8 mouse cellular contexts compared by ENCODE assay signal in genomic region chr3:96262979-96263550, GRCm38 (mm10). TPM values are rescaled to one million over a fixed set of nuclear protein-coding genes. Genes with fewer than 3 reads are reported as not detected.
DNase-seq lines count a peak whose midpoint lies in the region; ATAC-seq and TF ChIP-seq lines count a peak whose summit lies in the region.

Gene Hist2h4, minus strand, starts transcription at chr3:96263311.

- H3K36me3 ChIP-seq in MEL (ENCODE audit: control insufficient read depth in 1 of 2, insufficient read depth in 2 of 2, low read length in 2 of 2), result peaks cover 0 to 52% of the 10 kb centered on the region in 2 experiments; a peak in 2 of 4 replicates
- H3K36me3 ChIP-seq in forebrain, embryonic 16.5 days (ENCODE audit: control insufficient read depth, insufficient read depth), result no peaks in the 10 kb centered on the region
- no peaks in the 10 kb centered on the region for H3K36me3 ChIP-seq in neural tube, embryonic 15.5 days

- H3K9ac ChIP-seq in MEL (ENCODE audit: control insufficient read depth, low read depth, low read length, poor library complexity, severe bottlenecking), result peak within 1 kb of the TSS; percentile 92
- peak within 1 kb of the TSS; percentile 83 for H3K9ac ChIP-seq in forebrain, embryonic 16.5 days (replicated peaks; ENCODE audit: low read depth, low read length)
- peak within 1 kb of the TSS; percentile 89 for H3K9ac ChIP-seq in neural tube, embryonic 15.5 days (replicated peaks)

- no peak for TF ChIP-seq RAD21 in MEL (IDR thresholded peaks at IDR 0.05; ENCODE audit: low read depth, low read length)

- peak; percentile 91 for ATAC-seq in forebrain, embryonic 16.5 days
- ATAC-seq in neural tube, embryonic 15.5 days (ENCODE audit: low FRiP score), result peak; percentile 91

- peak; percentile 100 for DNase-seq in MEL (ENCODE audit: low read depth, low spot score)
- peak; percentile 95 to 96 for DNase-seq in cerebellum, adult 18-20 months
- peak; percentile 95 to 97 for DNase-seq in heart, postnatal 36 days
- peak; percentile 97 to 98 for DNase-seq in layer of hippocampus, adult 2 months (ENCODE audit: low spot score in 2 of 2)
- peak; percentile 95 for DNase-seq in lung, adult 2 months
- peak; percentile 90 for DNase-seq in testis, postnatal 10 days (ENCODE audit: low spot score)

- peak in 1 of 3 experiments; percentile 53; a peak in 2 of 6 replicates for TF ChIP-seq CTCF in MEL (IDR thresholded peaks at IDR 0.05 in 2 of 3, conservative IDR thresholded peaks at IDR 0.05 in 1 of 3; ENCODE audit: control insufficient read depth in 1 of 3, insufficient read depth in 1 of 3, low read depth in 2 of 3, low read length in 3 of 3, poor library complexity in 1 of 3, severe bottlenecking in 1 of 3)
- peak; percentile 83 for TF ChIP-seq CTCF in layer of hippocampus, adult 2 months (conservative IDR thresholded peaks at IDR 0.05)
- 0 out of 2 replicates have a peak, but pooled peaks have one; percentile 5 for TF ChIP-seq CTCF in lung, adult 2 months (IDR thresholded peaks at IDR 0.05; ENCODE audit: insufficient read depth, low read length)

- H3K27me3 ChIP-seq in MEL (ENCODE audit: control insufficient read depth in 1 of 2, insufficient read depth in 2 of 2, low read length in 2 of 2), result no peaks in the 10 kb centered on the region
- no peaks in the 10 kb centered on the region for H3K27me3 ChIP-seq in forebrain, embryonic 16.5 days (replicated peaks; ENCODE audit: control insufficient read depth, insufficient read depth, low read length)
- no peaks in the 10 kb centered on the region for H3K27me3 ChIP-seq in neural tube, embryonic 15.5 days (replicated peaks)

- H3K9me3 ChIP-seq in MEL (replicated peaks; ENCODE audit: insufficient read depth, low read length), result no peaks in the 10 kb centered on the region
- H3K9me3 ChIP-seq in forebrain, embryonic 16.5 days (ENCODE audit: control insufficient read depth, low read length), result no peaks in the 10 kb centered on the region
- no peaks in the 10 kb centered on the region for H3K9me3 ChIP-seq in neural tube, embryonic 15.5 days (replicated peaks)

- H3K4me3 ChIP-seq in MEL (ENCODE audit: control insufficient read depth in 1 of 2, insufficient read depth in 1 of 2, low read depth in 2 of 2, low read length in 2 of 2), result peak within 1 kb of the TSS; percentile 12 to 75
- H3K4me3 ChIP-seq in forebrain, embryonic 16.5 days (replicated peaks; ENCODE audit: low read length), result peak within 1 kb of the TSS; percentile 69
- H3K4me3 ChIP-seq in layer of hippocampus, adult 2 months, result peak within 1 kb of the TSS; percentile 68
- peak within 1 kb of the TSS; percentile 99 for H3K4me3 ChIP-seq in lung, adult 2 months (replicated peaks; ENCODE audit: extremely low read depth, low read depth, low read length)
- peak within 1 kb of the TSS; percentile 66 for H3K4me3 ChIP-seq in neural tube, embryonic 15.5 days (replicated peaks)

- H3K27ac ChIP-seq in MEL (ENCODE audit: control insufficient read depth, low read depth, low read length), result peak within 1 kb of the TSS; percentile 99
- peak within 1 kb of the TSS; percentile 98 for H3K27ac ChIP-seq in forebrain, embryonic 16.5 days (ENCODE audit: low read length)
- H3K27ac ChIP-seq in layer of hippocampus, adult 2 months, result peak within 1 kb of the TSS; percentile 99
- H3K27ac ChIP-seq in neural tube, embryonic 15.5 days (replicated peaks), result peak within 1 kb of the TSS; percentile 99

- intact Hi-C loops in heart, postnatal 36 days (cut with DNase I), result loop anchor here (2.0 kb wide), 2 partner anchors 20 to 42 kb away; partner anchors contain the start of genes Hist2h2ac and Hist2h2be

- H3K79me2 ChIP-seq in MEL (ENCODE audit: control insufficient read depth, insufficient read depth, low read length, poor library complexity), result peaks cover 7% of the 10 kb centered on the region; the same call in 1 of the 2 replicates

- no peak for TF ChIP-seq EP300 in MEL (IDR thresholded peaks at IDR 0.05; ENCODE audit: low read depth in 1 of 2, low read length in 2 of 2)

- H3K4me2 ChIP-seq in forebrain, embryonic 16.5 days (ENCODE audit: low read length), result peak within 1 kb of the TSS; percentile 85
- peak within 1 kb of the TSS; percentile 73 for H3K4me2 ChIP-seq in neural tube, embryonic 15.5 days

- WGBS in forebrain, embryonic 16.5 days, result 0% methylated on average over 40 of the region's 40 CpGs
- WGBS in lung, adult 2 months, result under 1% methylated on average over 40 of the region's 40 CpGs
- WGBS in neural tube, embryonic 15.5 days, result 0% methylated on average over 36 of the region's 40 CpGs

- peaks cover 0 to 44% of the 10 kb centered on the region in 2 experiments; a peak in 2 of 4 replicates for H3K4me1 ChIP-seq in MEL (ENCODE audit: control insufficient read depth in 1 of 2, insufficient read depth in 2 of 2, low read length in 2 of 2)
- H3K4me1 ChIP-seq in forebrain, embryonic 16.5 days (replicated peaks; ENCODE audit: control insufficient read depth, insufficient read depth, low read length), result peaks cover 22% of the 10 kb centered on the region
- peaks cover 15% of the 10 kb centered on the region for H3K4me1 ChIP-seq in lung, adult 2 months (ENCODE audit: control insufficient read depth, insufficient read depth, low read length)
- peaks cover 31% of the 10 kb centered on the region for H3K4me1 ChIP-seq in neural tube, embryonic 15.5 days

- no peak for TF ChIP-seq POLR2A in MEL (IDR thresholded peaks at IDR 0.05; ENCODE audit: control insufficient read depth in 1 of 2, insufficient read depth in 1 of 2, low read depth in 1 of 2, low read length in 2 of 2, poor library complexity in 1 of 2)
- peak; percentile 100 for TF ChIP-seq POLR2A in lung, adult 2 months (IDR thresholded peaks at IDR 0.05; ENCODE audit: borderline replicate concordance, extremely low read depth, low read depth, low read length)

TF ChIP-seq in MEL, 35 proteins besides CTCF, POLR2A, EP300 and RAD21:
- peak; percentile 91 for TF ChIP-seq TAL1 (IDR thresholded peaks at IDR 0.05; ENCODE audit: low read length)
- no peak for TF ChIP-seq JUND (IDR thresholded peaks at IDR 0.05; ENCODE audit: low read depth, low read length)
- TF ChIP-seq UBTF (IDR thresholded peaks at IDR 0.05; ENCODE audit: borderline replicate concordance, insufficient read depth, low read depth, low read length), result no peak
- TF ChIP-seq MAFK (IDR thresholded peaks at IDR 0.05; ENCODE audit: borderline replicate concordance, low read depth, low read length), result no peak
- TF ChIP-seq POLR2AphosphoS5 (IDR thresholded peaks at IDR 0.05; ENCODE audit: borderline replicate concordance, low read depth, low read length), result peak; percentile 99
- no peak for TF ChIP-seq ELF1 (IDR thresholded peaks at IDR 0.05; ENCODE audit: low read depth, low read length)
- no peak for TF ChIP-seq HCFC1 (IDR thresholded peaks at IDR 0.05; ENCODE audit: low read depth, low read length)
- TF ChIP-seq GABPA (IDR thresholded peaks at IDR 0.05; ENCODE audit: low read depth, low read length), result no peak
- TF ChIP-seq TBP (IDR thresholded peaks at IDR 0.05; ENCODE audit: low read depth, low read length), result no peak
- TF ChIP-seq CHD1 (IDR thresholded peaks at IDR 0.05; ENCODE audit: low read depth, low read length), result no peak

RNA-seq across cellular contexts. Expression of gene Hist2h4, which starts in this region (rescaled TPM):
- 195 and 290 TPM in 2 replicates for total RNA-seq in MEL (2012; rRNA removed)
- polyA plus RNA-seq in MEL (2012; ENCODE audit: insufficient read depth in 1 of 2, insufficient read length in 2 of 2, low read depth in 1 of 2, low replicate concordance in 2 of 2, missing spikeins in 1 of 2), result 1 to 10 TPM in 1 of 2 experiments, not detected in 1; 1.5 TPM
- 8.4 and 8.9 TPM in 2 replicates for polyA plus RNA-seq in forebrain, embryonic 16.5 days (2015; fragmentation: Nextera tagmentation; extraction: Ambion mirVana)
- total RNA-seq in heart, postnatal 36 days (2021), result 10 to 100 TPM; 14.0 to 17.5 TPM
- total RNA-seq in layer of hippocampus, adult 2 months (2021), result 10 to 100 TPM; 29.6 to 29.9 TPM
- polyA plus RNA-seq in lung, adult 2 months (2012; rRNA removed), result 5.1 and 5.6 TPM in 2 replicates
- 4.9 and 5.1 TPM in 2 replicates for polyA plus RNA-seq in neural tube, embryonic 15.5 days (2015; fragmentation: Nextera tagmentation; extraction: Ambion mirVana)

Comparison
In these comparisons a context has a peak if more than half of its experiments do, and no peak if none do; other contexts are left out.
1. Peak in every context shown above with its lines: DNase-seq, ATAC-seq, H3K4me3 ChIP-seq and H3K27ac ChIP-seq.
2. H3K4me3 ChIP-seq: peak in every context shown above with its lines; median percentile 99 in lung, adult 2 months; 69 in forebrain, embryonic 16.5 days; 68 in layer of hippocampus, adult 2 months; 66 in neural tube, embryonic 15.5 days; 44 in MEL.